Mouse (Mus musculus) forelimb bud, embryonic 11.5 days (tissue): ENCODE results near the gene Osbpl6.
A peak's percentile ranks its signal among the peaks of the same experiment; 100 is the strongest.

Experiments used
- DNase-seq: peaks from one replicate; pipeline ENCODE4 v3.0.0-alpha.2; 2012; ENCODE audit warnings: low read depth, low spot score

Osbpl6 gene

DNA sequence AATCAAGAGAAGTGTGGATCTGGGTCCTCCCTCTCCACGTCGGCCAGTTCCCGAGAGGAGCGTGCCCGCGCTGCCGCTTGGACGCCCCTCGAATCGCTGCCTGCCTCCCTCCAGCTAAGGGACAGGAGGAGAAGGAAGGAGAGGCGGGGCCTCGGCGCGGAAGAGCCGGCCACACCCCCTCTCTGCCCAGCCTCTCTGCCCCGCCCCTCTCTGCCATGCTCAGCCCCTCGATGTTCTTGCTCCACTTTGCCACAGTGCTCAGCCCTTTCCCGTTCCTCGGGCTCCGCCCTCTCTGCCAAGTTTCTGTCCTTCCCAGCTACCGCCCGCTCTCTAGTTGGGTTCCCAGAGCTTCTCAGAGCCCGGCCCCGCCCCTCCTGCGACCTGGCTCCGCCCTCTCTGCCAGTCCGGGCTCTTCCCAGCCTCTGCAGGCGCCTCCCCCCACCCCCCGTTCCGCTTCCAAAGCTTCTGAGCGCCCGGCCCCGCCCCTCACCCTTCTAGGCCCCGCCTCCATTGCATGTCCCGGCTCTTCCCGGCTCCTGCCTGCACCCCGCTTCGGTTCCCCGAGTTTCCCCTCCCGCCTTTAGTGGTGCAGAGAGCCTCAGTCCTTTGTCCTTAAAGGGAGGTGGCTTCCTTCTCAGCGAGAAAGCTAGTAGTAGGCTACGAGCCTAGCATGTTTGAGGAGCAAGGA, 241.7 kb downstream of the Osbpl6 start, which contains the start of the genes Prkra and Pjvk:
Prkra (minus strand) TSS at position 133 of the 688 bp plus-strand sequence.
Pjvk (plus strand) TSS at position 594 of the 688 bp plus-strand sequence.
- peak; percentile 99 for DNase-seq

DNA sequence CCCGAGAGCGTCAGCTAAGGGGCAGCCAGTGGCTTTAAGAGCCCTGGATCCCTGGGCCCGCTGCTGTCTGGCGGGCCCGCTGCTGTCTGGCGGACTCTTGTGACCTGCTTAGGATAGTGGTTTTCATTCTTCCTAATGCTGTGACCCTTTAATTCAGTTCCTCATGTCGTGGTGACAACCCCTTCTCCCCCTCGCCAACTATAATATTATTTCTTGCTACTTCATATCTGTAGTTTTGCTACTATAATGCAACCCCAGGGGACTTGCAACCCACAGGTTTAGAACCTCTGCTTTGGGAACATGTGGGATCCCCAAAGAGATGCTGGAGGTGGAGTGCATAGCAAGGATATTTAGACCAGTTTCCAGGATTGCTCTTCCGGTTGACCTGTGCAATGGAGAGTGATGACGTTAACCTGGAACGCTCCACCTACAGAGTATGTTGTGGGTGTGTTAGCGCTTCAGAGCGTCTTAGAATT, 242.4 kb downstream of the Osbpl6 start:
- peak; percentile 48 for DNase-seq
